Mouse (Mus musculus): Measurements from ENCODE around the gene Cabs1. TPM values are rescaled to one million over a fixed set of nuclear protein-coding genes. Genes with fewer than 3 reads are reported as not detected.

Cabs1 gene
- polyA plus RNA-seq (2015; fragmentation: Nextera tagmentation; extraction: Ambion mirVana): not detected in 2 replicates

DNA sequence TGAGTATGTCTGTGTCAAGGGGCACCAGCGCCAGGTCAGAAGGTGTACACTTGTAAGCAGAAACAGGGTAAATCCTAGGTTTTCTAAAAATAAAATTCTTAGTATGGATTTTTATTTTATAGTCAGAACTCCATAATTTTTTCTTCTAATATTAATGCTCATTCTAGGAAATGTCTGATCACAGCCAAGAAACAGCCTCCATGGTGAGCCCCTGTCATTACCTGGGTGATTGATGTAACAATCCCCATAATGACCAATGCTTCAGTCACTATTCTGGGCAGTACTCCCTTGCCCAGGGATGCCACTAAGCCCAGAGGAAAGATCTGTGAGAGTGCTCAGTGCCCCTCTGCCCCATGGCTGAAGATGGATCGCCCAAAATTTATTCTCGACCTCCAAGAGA, at the start of gene Cabs1:
TSS of gene Cabs1 (plus strand) at position 301 of the 400 bp plus-strand sequence.
- H3K36me3 ChIP-seq: no peaks in the 10 kb centered on the region
- no peak for ATAC-seq
- 87% methylated on average over 3 of the region's 3 CpGs for WGBS
- no peaks in the 10 kb centered on the region for H3K27me3 ChIP-seq
- H3K4me2 ChIP-seq (replicated peaks): no peak within 1 kb of the TSS
- no peaks in the 10 kb centered on the region for H3K9me3 ChIP-seq
- no peak within 1 kb of the TSS for H3K9ac ChIP-seq (replicated peaks)
- H3K4me1 ChIP-seq (replicated peaks): no peaks in the 10 kb centered on the region
- H3K27ac ChIP-seq: no peak within 1 kb of the TSS
- no peak within 1 kb of the TSS for H3K4me3 ChIP-seq (replicated peaks)

DNA sequence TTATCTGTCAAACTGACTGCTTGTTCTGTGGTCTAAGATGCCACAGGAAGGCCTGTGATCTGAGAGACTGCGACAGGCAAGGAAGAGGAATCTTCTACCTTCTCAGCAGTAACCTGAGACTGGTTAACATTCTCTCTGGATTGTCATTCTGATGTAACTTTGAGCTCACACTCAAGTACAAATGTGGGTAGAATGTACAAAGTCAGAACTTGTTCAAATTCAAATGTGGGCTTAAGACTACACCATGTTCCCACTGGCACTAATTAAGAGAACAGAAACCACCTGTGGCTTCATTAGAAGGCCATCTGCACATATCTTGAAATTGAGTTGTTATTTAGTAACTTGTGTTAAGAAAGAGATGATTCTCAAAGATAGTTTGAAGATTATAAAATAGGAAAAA, 47.6 kb upstream of the Cabs1 start:
- no peaks in the 10 kb centered on the region for H3K9me3 ChIP-seq
- no peak for ATAC-seq
- H3K27me3 ChIP-seq: no peaks in the 10 kb centered on the region
- no peaks in the 10 kb centered on the region for H3K4me1 ChIP-seq (replicated peaks)
- H3K27ac ChIP-seq: no peak overlapping the region
- 40% methylated on average over 1 of the region's 1 CpGs for WGBS
- no peak overlapping the region for H3K4me3 ChIP-seq (replicated peaks)
- no peak overlapping the region for H3K9ac ChIP-seq (replicated peaks)
- H3K36me3 ChIP-seq: no peaks in the 10 kb centered on the region
- no peak overlapping the region for H3K4me2 ChIP-seq (replicated peaks)

DNA sequence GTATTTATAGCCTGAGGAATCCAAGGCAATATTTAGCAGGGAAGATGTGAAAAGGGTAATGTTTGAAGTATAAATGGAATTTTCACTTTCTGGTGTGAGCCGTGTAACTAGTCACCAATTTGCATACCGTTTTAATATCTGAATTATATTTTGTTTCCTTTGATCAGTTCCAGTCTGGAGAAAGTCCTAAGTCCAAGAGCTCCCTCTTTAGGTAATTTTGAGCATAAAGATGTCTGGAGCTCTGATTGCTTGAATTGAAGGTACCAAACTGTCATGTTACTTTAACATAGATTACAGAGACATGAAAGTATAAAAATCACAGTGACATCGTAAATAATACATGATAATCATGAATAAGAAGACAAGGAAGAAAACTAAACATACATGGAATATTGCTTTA, 38.5 kb upstream of the Cabs1 start:
- H3K9me3 ChIP-seq: no peaks in the 10 kb centered on the region
- no peak overlapping the region for H3K4me3 ChIP-seq (replicated peaks)
- no peak for ATAC-seq
- no peak overlapping the region for H3K27ac ChIP-seq
- no peak overlapping the region for H3K9ac ChIP-seq (replicated peaks)
- no peaks in the 10 kb centered on the region for H3K36me3 ChIP-seq
- no peaks in the 10 kb centered on the region for H3K4me1 ChIP-seq (replicated peaks)
- no peaks in the 10 kb centered on the region for H3K27me3 ChIP-seq
- 53% methylated on average over 3 of the region's 3 CpGs for WGBS
- no peak overlapping the region for H3K4me2 ChIP-seq (replicated peaks)

DNA sequence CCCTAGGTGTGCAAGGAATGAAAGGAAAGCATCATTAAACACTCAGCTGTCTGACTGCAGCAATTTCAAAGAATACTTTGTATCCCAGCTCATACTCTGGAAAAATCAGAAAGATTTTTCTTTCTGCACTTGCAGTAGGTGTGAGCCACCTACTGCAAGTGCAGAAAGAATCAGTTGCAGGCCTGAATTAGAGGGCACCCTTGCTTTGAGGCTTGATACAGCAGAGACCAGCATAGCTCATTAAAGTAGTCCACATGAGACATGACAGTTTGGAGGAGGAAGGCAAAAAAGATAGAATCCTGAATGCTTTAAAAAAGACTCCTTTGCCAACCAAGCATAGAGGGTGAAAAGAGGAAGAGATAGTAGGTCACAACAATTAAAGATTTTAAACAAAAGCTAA, 36.7 kb upstream of the Cabs1 start:
- no peaks in the 10 kb centered on the region for H3K4me1 ChIP-seq (replicated peaks)
- no peak overlapping the region for H3K9ac ChIP-seq (replicated peaks)
- H3K27me3 ChIP-seq: no peaks in the 10 kb centered on the region
- no peaks in the 10 kb centered on the region for H3K9me3 ChIP-seq
- H3K4me3 ChIP-seq (replicated peaks): no peak overlapping the region
- no peak for ATAC-seq
- no peak overlapping the region for H3K4me2 ChIP-seq (replicated peaks)
- no peak overlapping the region for H3K27ac ChIP-seq
- no peaks in the 10 kb centered on the region for H3K36me3 ChIP-seq

DNA sequence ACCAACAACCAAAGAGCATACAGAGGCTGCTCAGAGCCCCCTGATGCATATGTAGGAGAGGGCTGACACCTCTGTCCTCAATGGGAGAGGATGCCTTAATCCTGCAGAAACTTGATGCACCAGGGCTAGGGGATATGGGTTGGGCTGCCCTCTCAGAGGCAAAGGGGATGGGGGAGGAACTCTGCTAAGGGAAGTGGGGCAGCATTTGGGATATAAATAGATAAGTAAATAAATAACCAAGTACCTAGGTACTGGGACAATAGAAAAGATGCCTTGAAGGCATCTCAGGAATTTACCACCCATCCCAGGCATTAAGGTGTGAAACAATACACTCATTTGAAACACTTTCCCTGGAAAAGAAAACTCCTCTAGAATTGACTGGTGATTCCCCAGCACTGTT, 27.4 kb upstream of the Cabs1 start:
- no peak overlapping the region for H3K9ac ChIP-seq (replicated peaks)
- no peak overlapping the region for H3K4me3 ChIP-seq (replicated peaks)
- no peak for ATAC-seq
- no peak overlapping the region for H3K4me2 ChIP-seq (replicated peaks)
- H3K4me1 ChIP-seq (replicated peaks): no peaks in the 10 kb centered on the region
- no peaks in the 10 kb centered on the region for H3K9me3 ChIP-seq
- H3K36me3 ChIP-seq: no peaks in the 10 kb centered on the region
- no peak overlapping the region for H3K27ac ChIP-seq
- no peaks in the 10 kb centered on the region for H3K27me3 ChIP-seq

DNA sequence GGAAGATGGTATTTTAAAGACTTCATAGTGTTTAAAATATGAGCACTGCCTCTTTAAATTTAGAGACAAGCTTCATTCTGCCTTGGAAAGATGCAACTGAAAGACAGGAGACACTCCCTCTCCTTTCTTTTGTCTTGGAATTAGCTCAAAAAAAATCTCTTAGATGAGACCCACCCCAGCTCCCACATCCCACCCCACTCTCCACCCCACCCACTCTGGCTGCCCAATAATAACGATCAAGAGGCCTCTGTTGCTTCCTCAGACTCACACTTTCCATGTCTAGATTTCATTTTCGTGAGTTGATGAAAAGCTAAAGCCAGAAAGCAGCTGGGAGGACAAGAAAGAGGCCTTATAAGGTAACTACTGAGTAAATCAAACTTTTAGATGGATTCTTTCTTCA, 10.0 kb upstream of the Cabs1 start, which contains the start of the genes 2310003L06Rik and Gm28434:
TSS of gene 2310003L06Rik (plus strand) at position 259 of the 400 bp plus-strand sequence.
TSS of gene Gm28434 (plus strand) at position 317 of the 400 bp plus-strand sequence.
- Histone ChIP-seq H3K9ac (replicated peaks) (no peak within 1 kb of the TSS), H3K27ac (no peak within 1 kb of the TSS)
- 58% methylated on average over 2 of the region's 2 CpGs for WGBS

DNA sequence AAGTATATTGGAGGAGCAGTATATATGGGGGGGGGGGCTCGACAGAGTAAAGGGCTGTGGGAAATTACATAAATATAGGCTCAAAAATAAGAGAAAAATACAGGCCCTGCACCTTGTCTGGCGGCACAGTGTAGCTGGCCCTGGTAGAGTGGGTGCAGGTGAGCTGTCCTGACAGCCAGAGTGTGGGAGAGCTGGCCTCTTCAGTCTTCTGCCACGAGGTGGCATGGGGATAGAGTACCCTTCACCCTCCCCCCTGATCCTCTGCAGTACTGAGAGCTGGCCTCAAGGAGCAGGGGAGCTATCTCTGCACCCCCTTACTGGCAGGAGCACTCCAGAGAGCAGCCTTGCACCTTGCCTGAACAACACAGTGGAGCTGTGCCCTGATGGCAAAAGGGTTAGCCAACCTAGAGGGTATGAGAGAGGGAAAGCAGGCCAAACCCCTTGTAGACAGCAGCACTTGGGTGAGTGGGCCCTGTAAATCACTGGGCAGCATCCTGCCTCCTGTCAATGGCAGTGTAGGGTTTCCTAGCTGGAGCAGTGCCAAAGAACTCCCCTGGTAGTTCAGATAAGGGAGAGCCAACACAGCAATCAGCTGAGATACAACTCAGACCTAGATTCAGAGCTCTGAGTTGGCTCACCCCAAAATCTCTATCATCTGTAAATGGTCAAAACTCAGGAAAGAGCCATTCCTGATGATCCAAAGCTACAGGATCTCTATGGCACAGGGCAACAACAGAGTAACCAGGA, 3.4 kb downstream of the Cabs1 start:
- H3K9ac ChIP-seq (replicated peaks): no peak overlapping the region
- ATAC-seq: peak; percentile 58; the same call in 1 of the 2 replicates
- H3K27ac ChIP-seq: no peak overlapping the region
- no peaks in the 10 kb centered on the region for H3K4me1 ChIP-seq (replicated peaks)
- H3K4me2 ChIP-seq (replicated peaks): no peak overlapping the region
- H3K36me3 ChIP-seq: no peaks in the 10 kb centered on the region
- no peaks in the 10 kb centered on the region for H3K9me3 ChIP-seq
- H3K4me3 ChIP-seq (replicated peaks): no peak overlapping the region
- H3K27me3 ChIP-seq: no peaks in the 10 kb centered on the region
- 55% methylated on average over 3 of the region's 3 CpGs for WGBS

More for the DNA sequence above, 10.0 kb upstream of the Cabs1 start, which contains the start of the genes 2310003L06Rik and Gm28434:
- no peak for ATAC-seq
- no peaks in the 10 kb centered on the region for H3K4me1 ChIP-seq (replicated peaks)
- no peaks in the 10 kb centered on the region for H3K27me3 ChIP-seq
- no peak within 1 kb of the TSS for H3K4me3 ChIP-seq (replicated peaks)
- H3K36me3 ChIP-seq: no peaks in the 10 kb centered on the region
- no peak within 1 kb of the TSS for H3K4me2 ChIP-seq (replicated peaks)
- H3K9me3 ChIP-seq: no peaks in the 10 kb centered on the region

DNA sequence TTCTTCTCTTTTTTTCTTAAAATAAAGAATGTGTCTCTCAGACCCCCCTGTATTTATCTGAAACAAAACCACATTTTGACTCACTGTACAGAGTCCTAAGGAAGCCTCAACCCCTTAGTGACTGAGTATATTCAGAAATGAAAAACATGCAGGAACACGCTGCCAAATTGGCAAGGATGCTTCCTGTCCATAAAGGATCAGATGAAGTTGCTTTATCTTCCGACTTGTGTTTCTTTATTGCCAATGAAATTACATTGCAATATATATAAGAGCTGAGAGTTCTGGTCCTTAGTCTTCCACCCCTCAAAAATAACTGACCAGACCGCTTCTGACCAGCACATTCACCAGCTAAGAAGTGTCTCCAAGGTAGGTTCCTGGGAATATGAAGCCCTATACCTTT, 23.0 kb downstream of the Cabs1 start, which contains the start of gene Smr3a:
TSS of gene Smr3a (plus strand) at position 301 of the 400 bp plus-strand sequence.
- 92% methylated on average over 3 of the region's 3 CpGs for WGBS
- Histone ChIP-seq H3K27ac (no peak within 1 kb of the TSS), H3K36me3 (no peaks in the 10 kb centered on the region), H3K4me2 (replicated peaks) (no peak within 1 kb of the TSS), H3K4me1 (replicated peaks) (no peaks in the 10 kb centered on the region), H3K27me3 (no peaks in the 10 kb centered on the region), H3K9ac (replicated peaks) (no peak within 1 kb of the TSS), H3K4me3 (replicated peaks) (no peak within 1 kb of the TSS), H3K9me3 (no peaks in the 10 kb centered on the region)
- no peak for ATAC-seq

DNA sequence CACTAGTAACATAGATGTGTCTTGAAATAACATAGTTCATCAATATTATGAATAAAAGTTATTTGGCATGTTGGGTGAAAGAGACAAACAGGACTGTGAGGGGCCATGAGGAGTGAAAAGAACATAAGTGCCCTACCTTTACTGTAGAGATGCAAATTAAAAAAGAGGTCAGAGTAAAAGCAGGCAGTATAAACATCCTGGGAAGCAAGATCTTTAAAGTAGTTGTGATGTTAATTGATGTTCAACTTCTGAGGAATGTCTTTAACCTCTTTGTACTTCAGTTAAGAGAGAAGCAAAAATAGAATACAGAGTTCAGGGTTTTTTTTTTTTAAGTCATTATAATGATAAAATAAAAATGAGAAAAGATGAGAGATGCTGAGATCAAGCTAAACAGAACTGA, 26.0 kb downstream of the Cabs1 start:
- Histone ChIP-seq H3K9me3 (no peaks in the 10 kb centered on the region), H3K4me2 (replicated peaks) (no peak overlapping the region), H3K4me1 (replicated peaks) (no peaks in the 10 kb centered on the region), H3K9ac (replicated peaks) (no peak overlapping the region), H3K4me3 (replicated peaks) (no peak overlapping the region), H3K36me3 (no peaks in the 10 kb centered on the region), H3K27me3 (no peaks in the 10 kb centered on the region), H3K27ac (no peak overlapping the region)
- ATAC-seq: no peak

Other genes with a start within 250 kb of the Cabs1 start
- not detected in 2 replicates for gene Csn1s2a, start 204.9 kb upstream of the Cabs1 start, polyA plus RNA-seq (2015; fragmentation: Nextera tagmentation; extraction: Ambion mirVana)
- gene Csn1s2b, start 171.4 kb upstream of the Cabs1 start, polyA plus RNA-seq (2015; fragmentation: Nextera tagmentation; extraction: Ambion mirVana): not detected in 2 replicates
- gene Prr27, start 153.8 kb upstream of the Cabs1 start, polyA plus RNA-seq (2015; fragmentation: Nextera tagmentation; extraction: Ambion mirVana): not detected in 2 replicates
- not detected in 2 replicates for gene Odam, start 94.4 kb upstream of the Cabs1 start, polyA plus RNA-seq (2015; fragmentation: Nextera tagmentation; extraction: Ambion mirVana)
- gene Csn3, start 53.9 kb upstream of the Cabs1 start, polyA plus RNA-seq (2015; fragmentation: Nextera tagmentation; extraction: Ambion mirVana): not detected in 2 replicates
- not detected in 2 replicates for gene 2310003L06Rik, start 10.0 kb upstream of the Cabs1 start, polyA plus RNA-seq (2015; fragmentation: Nextera tagmentation; extraction: Ambion mirVana)
- gene Gm28434, start 9.9 kb upstream of the Cabs1 start, polyA plus RNA-seq (2015; fragmentation: Nextera tagmentation; extraction: Ambion mirVana): not detected in 2 replicates
- not detected in 2 replicates for gene Smr3a, start 23.1 kb downstream of the Cabs1 start, polyA plus RNA-seq (2015; fragmentation: Nextera tagmentation; extraction: Ambion mirVana)
- not detected in 2 replicates for gene Smr2, start 107.1 kb downstream of the Cabs1 start, polyA plus RNA-seq (2015; fragmentation: Nextera tagmentation; extraction: Ambion mirVana)
- gene Gm11116, start 132.1 kb downstream of the Cabs1 start, polyA plus RNA-seq (2015; fragmentation: Nextera tagmentation; extraction: Ambion mirVana): not detected in 2 replicates
- not detected in 2 replicates for gene Gm11115, start 174.7 kb downstream of the Cabs1 start, polyA plus RNA-seq (2015; fragmentation: Nextera tagmentation; extraction: Ambion mirVana)

Measured in midbrain, embryonic 13.5 days (tissue).